Mouse (Mus musculus) lung, postnatal 0 days (tissue): ENCODE measurements around the gene Scimp.

ENCODE experiments used
- CTCF ChIP-seq: IDR thresholded peaks from 2 replicates; pipeline ENCODE4 v1.5.1; 2016; ENCODE audit warnings: antibody characterized with exemption, mild to moderate bottlenecking
- EP300 ChIP-seq: IDR thresholded peaks from 2 replicates; pipeline ENCODE4 v1.6.1; 2016; ENCODE audit warnings: antibody characterized with exemption, mild to moderate bottlenecking, control low read depth

GRCm38 (mm10) chr11:70754958-70755357 lies 57.4 kb downstream of the Scimp start:
- TF ChIP-seq CTCF: no peak; the same call in none of the 2 replicates
- no peak for TF ChIP-seq EP300
